Mouse (Mus musculus): ENCODE data around the gene Kcnq1. TPM values are rescaled to one million over a fixed set of nuclear protein-coding genes. Genes with fewer than 3 reads are reported as not detected.

Gene Kcnq1
- polyA plus RNA-seq, 1 experiment from 2014 or later = 1.0 TPM

GRCm38 (mm10) chr7:143069751-143070400, 36.3 kb upstream of the Kcnq1 start:
- Histone ChIP-seq H3K9ac (peak overlapping the region; percentile 91), H3K4me3 (peak overlapping the region; percentile 88), H3K4me1 (peaks cover 32% of the 10 kb centered on the region), H3K9me3 (replicated peaks) (no peaks in the 10 kb centered on the region), H3K27ac (peak overlapping the region; percentile 75), H3K27me3 (no peaks in the 10 kb centered on the region), H3K36me3 (peaks cover 37% of the 10 kb centered on the region), H3K4me2 (replicated peaks) (peak overlapping the region; percentile 100)
- 14% methylated on average over 30 of the region's 30 CpGs for WGBS
- ATAC-seq (ENCODE audit: low FRiP score) = no peak

DNA sequence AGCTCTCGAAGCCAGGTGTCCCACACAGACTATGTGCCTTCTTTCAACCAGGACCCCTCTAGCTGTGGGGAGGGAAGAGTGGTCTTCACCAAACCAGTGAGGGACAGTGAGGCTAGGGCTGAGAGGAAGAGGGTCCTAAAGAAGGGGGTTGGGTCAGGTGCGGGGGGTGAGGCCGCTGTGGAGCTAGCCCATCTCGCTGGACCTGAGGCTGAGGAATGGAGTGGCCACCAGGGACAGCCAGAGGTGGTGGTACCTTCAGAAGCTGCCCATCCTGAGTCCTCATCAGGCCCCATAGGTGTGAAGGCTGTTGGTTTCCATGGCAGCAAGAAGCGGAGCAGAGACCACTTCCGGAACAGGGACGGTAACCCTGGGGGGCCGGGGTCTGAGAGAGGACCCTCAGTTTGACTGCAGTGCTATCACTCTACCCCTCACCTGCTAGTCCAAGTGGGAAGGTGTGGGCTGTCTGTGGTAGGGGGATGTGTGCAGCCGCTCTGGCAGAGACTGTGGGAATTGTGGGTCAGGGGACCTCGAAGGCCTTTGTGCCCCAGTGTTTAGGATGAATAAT, 35.6 kb upstream of the Kcnq1 start:
- 89% methylated on average over 10 of the region's 10 CpGs for WGBS
- Histone ChIP-seq H3K9ac (peak overlapping the region; percentile 91), H3K27ac (no peak overlapping the region), H3K4me3 (peak overlapping the region; percentile 88), H3K9me3 (replicated peaks) (no peaks in the 10 kb centered on the region), H3K36me3 (peaks cover 30% of the 10 kb centered on the region), H3K4me2 (replicated peaks) (peak overlapping the region; percentile 100), H3K27me3 (no peaks in the 10 kb centered on the region), H3K4me1 (peaks cover 32% of the 10 kb centered on the region)
- ATAC-seq (ENCODE audit: low FRiP score) = no peak

DNA sequence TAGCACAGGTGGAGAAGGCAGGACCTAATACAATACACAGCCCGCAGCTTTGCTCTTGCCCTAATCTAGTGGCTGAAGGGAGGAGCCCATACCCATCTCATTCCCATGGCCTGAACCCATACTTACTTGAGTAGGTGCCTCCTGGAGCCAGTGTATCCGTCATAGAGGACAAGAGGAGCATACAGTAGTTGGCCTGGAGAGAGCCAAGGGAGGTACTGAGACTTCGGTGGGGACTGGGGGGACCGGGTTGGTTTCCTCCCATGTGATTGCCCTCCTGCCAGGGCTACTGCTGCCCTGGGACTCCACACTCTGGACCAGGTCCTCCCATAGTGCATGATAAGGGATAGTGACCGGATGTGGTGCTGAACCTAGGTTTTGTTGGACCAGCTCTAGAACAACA, 33.6 kb upstream of the Kcnq1 start:
- Histone ChIP-seq H3K36me3 (peaks cover 12% of the 10 kb centered on the region; the same call in 1 of the 2 replicates), H3K9me3 (replicated peaks) (no peaks in the 10 kb centered on the region), H3K27ac (no peak overlapping the region), H3K9ac (no peak overlapping the region), H3K4me3 (no peak overlapping the region), H3K4me1 (peaks cover 30% of the 10 kb centered on the region), H3K4me2 (replicated peaks) (no peak overlapping the region), H3K27me3 (no peaks in the 10 kb centered on the region)
- 89% methylated on average over 5 of the region's 5 CpGs for WGBS
- ATAC-seq (ENCODE audit: low FRiP score) = no peak

DNA sequence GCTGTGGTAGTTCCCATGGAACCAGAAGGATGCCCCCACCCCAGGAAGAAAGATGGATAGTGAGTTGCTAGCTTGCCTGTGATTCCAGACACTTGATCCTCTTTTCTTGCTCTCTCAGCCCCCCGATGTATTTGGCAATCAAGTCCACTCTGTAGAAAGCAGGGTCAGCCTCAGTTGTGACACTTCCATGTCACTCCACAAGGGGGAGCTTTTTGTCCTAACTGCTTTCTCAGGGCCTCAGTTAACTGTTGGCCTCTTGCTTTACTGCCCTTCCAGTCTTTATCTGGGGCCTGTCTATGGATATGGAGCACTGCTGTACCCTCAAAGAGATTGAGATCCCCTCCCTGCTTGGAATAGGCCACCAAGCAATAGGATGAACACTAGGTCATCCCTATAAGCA, 33.1 kb upstream of the Kcnq1 start:
- H3K36me3 ChIP-seq = 0 out of 2 replicates have a peak, but pooled peaks cover 8% of the 10 kb centered on the region
- H3K4me2 ChIP-seq (replicated peaks) = no peak overlapping the region

GRCm38 (mm10) chr7:143075394-143075793, 30.8 kb upstream of the Kcnq1 start:
- H3K36me3 ChIP-seq = 0 out of 2 replicates have a peak, but pooled peaks cover 8% of the 10 kb centered on the region
- H3K27ac ChIP-seq = no peak overlapping the region
- H3K4me1 ChIP-seq = peaks cover 12% of the 10 kb centered on the region
- H3K4me2 ChIP-seq (replicated peaks) = no peak overlapping the region
- H3K9me3 ChIP-seq (replicated peaks) = no peaks in the 10 kb centered on the region
- no peaks in the 10 kb centered on the region for H3K27me3 ChIP-seq
- no peak overlapping the region for H3K9ac ChIP-seq
- ATAC-seq (ENCODE audit: low FRiP score) = no peak
- WGBS = 74% methylated on average over 5 of the region's 5 CpGs
- no peak overlapping the region for H3K4me3 ChIP-seq

More for the DNA sequence above, 33.1 kb upstream of the Kcnq1 start:
- H3K9me3 ChIP-seq (replicated peaks) = no peaks in the 10 kb centered on the region
- H3K27me3 ChIP-seq = no peaks in the 10 kb centered on the region
- no peak for ATAC-seq (ENCODE audit: low FRiP score)
- 57% methylated on average over 1 of the region's 1 CpGs for WGBS
- peaks cover 25% of the 10 kb centered on the region for H3K4me1 ChIP-seq
- no peak overlapping the region for H3K9ac ChIP-seq
- H3K4me3 ChIP-seq = no peak overlapping the region
- H3K27ac ChIP-seq = no peak overlapping the region

- Histone ChIP-seq H3K36me3 (no peaks in the 10 kb centered on the region), H3K4me2 (replicated peaks) (no peak overlapping the region), H3K27ac (no peak overlapping the region), H3K9ac (no peak overlapping the region), H3K4me3 (no peak overlapping the region), H3K4me1 (no peaks in the 10 kb centered on the region), H3K27me3 (no peaks in the 10 kb centered on the region), H3K9me3 (replicated peaks) (no peaks in the 10 kb centered on the region)
- 81% methylated on average over 2 of the region's 2 CpGs for WGBS
- ATAC-seq (ENCODE audit: low FRiP score) = no peak
These were observed 28.8 kb upstream of the Kcnq1 start for GRCm38 (mm10) chr7:143077351-143077750.

GRCm38 (mm10) chr7:143082024-143082423, 24.1 kb upstream of the Kcnq1 start:
- WGBS = 76% methylated on average over 6 of the region's 6 CpGs
- ATAC-seq (ENCODE audit: low FRiP score) = no peak
- H3K4me1 ChIP-seq = peaks cover 4% of the 10 kb centered on the region
- H3K36me3 ChIP-seq = no peaks in the 10 kb centered on the region
- H3K9me3 ChIP-seq (replicated peaks) = no peaks in the 10 kb centered on the region
- no peak overlapping the region for H3K4me3 ChIP-seq
- H3K9ac ChIP-seq = no peak overlapping the region
- no peaks in the 10 kb centered on the region for H3K27me3 ChIP-seq
- H3K27ac ChIP-seq = no peak overlapping the region
- no peak overlapping the region for H3K4me2 ChIP-seq (replicated peaks)

DNA sequence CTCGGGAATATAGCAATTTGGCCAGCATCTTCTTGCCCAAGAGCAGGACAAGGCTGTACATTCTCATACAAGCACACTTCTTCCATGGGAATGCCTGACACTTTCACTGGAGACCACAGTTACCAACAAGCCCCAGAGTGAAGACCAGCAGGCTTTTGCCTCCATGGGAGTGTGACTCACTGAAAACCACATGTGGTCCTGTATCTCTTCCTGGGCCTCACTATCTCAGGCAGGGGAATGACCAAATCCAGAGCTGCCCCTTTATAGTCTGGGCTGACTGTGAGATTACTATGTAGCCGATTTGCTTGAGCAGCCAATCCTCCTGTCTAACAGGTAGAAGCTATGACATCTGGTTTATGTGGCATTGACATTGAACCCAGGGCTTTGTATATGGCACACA, 22.5 kb upstream of the Kcnq1 start:
- no peaks in the 10 kb centered on the region for H3K27me3 ChIP-seq
- H3K27ac ChIP-seq = no peak overlapping the region
- no peak overlapping the region for H3K4me3 ChIP-seq
- H3K4me2 ChIP-seq (replicated peaks) = no peak overlapping the region
- H3K4me1 ChIP-seq = peaks cover 6% of the 10 kb centered on the region
- no peak overlapping the region for H3K9ac ChIP-seq
- H3K36me3 ChIP-seq = no peaks in the 10 kb centered on the region
- ATAC-seq (ENCODE audit: low FRiP score) = no peak
- no peaks in the 10 kb centered on the region for H3K9me3 ChIP-seq (replicated peaks)
- 83% methylated on average over 2 of the region's 2 CpGs for WGBS

DNA sequence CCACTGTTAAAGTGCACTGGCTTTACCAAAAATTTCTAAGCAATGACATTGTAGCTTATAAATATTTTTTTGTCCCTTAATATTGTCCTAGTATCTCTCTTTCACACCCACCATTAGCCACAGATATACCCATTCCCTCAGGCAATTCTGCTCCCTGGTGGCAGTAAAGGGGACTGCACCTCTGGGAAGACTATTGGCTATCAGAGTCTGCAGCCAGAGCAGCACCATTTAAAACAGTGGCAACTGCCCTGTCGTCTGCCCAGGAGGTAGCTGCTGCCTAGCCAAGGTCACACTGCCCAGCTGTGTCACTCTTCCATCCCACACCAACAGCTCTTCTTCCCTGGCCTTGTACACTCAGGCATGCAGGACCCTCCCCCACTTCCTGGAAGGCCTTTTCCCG, 19.8 kb upstream of the Kcnq1 start:
- H3K4me1 ChIP-seq = peaks cover 6% of the 10 kb centered on the region
- no peaks in the 10 kb centered on the region for H3K9me3 ChIP-seq (replicated peaks)
- no peak overlapping the region for H3K9ac ChIP-seq
- H3K27me3 ChIP-seq = no peaks in the 10 kb centered on the region
- H3K36me3 ChIP-seq = no peaks in the 10 kb centered on the region
- H3K27ac ChIP-seq = peak overlapping the region; percentile 48; the same call in 1 of the 2 replicates
- ATAC-seq (ENCODE audit: low FRiP score) = no peak
- H3K4me3 ChIP-seq = no peak overlapping the region
- WGBS = 52% methylated on average over 2 of the region's 2 CpGs
- no peak overlapping the region for H3K4me2 ChIP-seq (replicated peaks)

DNA sequence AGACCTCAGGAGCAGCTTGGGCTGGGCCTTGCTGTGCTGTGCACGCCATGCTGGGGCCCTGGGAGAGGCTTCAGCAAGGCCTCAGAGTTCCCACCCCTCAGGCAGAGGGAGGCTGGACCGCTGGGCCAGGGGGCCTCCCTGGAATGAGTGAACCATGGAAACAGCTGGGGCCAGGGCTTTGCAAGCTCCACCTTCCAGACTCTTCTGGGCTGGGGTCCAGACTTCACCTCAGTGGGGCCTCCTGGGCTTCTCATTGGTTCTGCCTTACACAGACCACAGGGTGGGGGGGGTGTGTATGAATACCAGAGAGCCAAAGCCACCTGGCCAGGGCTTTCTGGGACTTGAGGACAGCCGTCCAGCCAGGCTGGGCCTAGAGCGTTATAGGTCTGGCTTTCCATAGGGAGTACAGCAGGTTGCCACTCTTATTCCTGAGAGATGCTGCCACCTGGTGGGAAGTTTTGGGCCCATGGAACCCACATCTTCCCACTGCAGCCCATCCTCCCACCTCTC, 19.0 kb upstream of the Kcnq1 start:
- H3K4me3 ChIP-seq = no peak overlapping the region
- no peaks in the 10 kb centered on the region for H3K36me3 ChIP-seq
- 0 out of 2 replicates have a peak overlapping the region, but pooled peaks have one; percentile 13 for H3K4me2 ChIP-seq (replicated peaks)
- peaks cover 6% of the 10 kb centered on the region for H3K4me1 ChIP-seq
- H3K27ac ChIP-seq = peak overlapping the region; percentile 48; the same call in 1 of the 2 replicates
- no peaks in the 10 kb centered on the region for H3K27me3 ChIP-seq
- peak; percentile 50 for ATAC-seq (ENCODE audit: low FRiP score)
- WGBS = 34% methylated on average over 4 of the region's 4 CpGs
- no peaks in the 10 kb centered on the region for H3K9me3 ChIP-seq (replicated peaks)
- no peak overlapping the region for H3K9ac ChIP-seq

GRCm38 (mm10) chr7:143093847-143094246, 12.3 kb upstream of the Kcnq1 start:
- Histone ChIP-seq H3K36me3 (no peaks in the 10 kb centered on the region), H3K4me2 (replicated peaks) (no peak overlapping the region), H3K27me3 (no peaks in the 10 kb centered on the region), H3K4me3 (no peak overlapping the region), H3K4me1 (no peaks in the 10 kb centered on the region), H3K27ac (no peak overlapping the region), H3K9ac (no peak overlapping the region), H3K9me3 (replicated peaks) (no peaks in the 10 kb centered on the region)
- no peak for ATAC-seq (ENCODE audit: low FRiP score)
- WGBS = 81% methylated on average over 3 of the region's 3 CpGs

DNA sequence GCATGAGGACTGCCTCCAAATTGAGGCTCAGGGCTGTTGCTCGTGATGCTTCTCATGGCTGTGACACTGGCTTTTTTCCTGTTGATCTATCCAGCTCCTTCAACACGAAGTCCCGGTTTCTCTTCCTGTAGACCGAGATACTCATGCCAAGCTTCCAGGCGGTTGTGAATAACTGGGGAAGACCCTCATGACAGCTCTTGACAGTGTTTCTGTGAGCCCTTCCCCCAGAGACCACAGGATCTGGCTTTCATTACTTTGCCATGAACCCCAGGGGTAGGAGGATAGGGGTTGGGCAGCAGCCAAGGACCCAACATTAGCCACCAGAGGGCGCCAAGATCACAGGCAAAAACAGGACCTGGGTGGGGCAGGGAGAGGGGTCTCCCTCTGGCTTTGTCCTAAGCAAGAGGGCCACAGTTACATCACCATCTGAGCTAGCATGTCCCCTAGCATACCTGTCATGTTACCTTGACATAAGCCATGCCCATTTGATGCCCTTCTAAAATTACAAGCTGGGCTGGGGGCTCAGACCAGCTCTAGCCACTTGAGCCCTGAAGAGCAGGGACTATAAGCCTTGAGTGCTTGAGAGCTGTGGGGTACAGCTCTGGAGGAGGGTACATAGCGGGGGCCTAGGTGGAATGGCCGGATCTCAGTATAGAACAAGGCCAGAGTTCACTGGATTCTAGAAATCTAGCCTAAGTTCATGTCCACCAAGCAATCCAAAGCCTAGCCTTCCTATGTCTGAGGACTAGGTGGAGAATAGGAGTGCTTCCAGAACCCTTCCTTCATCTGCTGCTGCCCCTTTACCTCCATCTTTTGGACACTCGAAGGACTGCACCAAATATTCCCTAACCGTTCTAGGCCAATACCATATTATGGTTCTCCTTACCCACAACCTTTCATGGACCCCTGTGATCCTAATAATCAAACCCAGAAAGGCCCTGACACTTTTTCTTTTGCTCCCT, 11.3 kb upstream of the Kcnq1 start, which contains the start of gene Trpm5:
Gene Trpm5, minus strand, starts transcription at position 51 of the 962 bp plus-strand sequence.
- ATAC-seq (ENCODE audit: low FRiP score) = no peak
- H3K9ac ChIP-seq = no peak within 1 kb of the TSS
- no peaks in the 10 kb centered on the region for H3K36me3 ChIP-seq
- H3K4me3 ChIP-seq = no peak within 1 kb of the TSS
- H3K4me1 ChIP-seq = no peaks in the 10 kb centered on the region
- 44% methylated on average over 10 of the region's 10 CpGs for WGBS
- H3K27ac ChIP-seq = no peak within 1 kb of the TSS
- no peaks in the 10 kb centered on the region for H3K27me3 ChIP-seq
- H3K9me3 ChIP-seq (replicated peaks) = no peaks in the 10 kb centered on the region
- H3K4me2 ChIP-seq (replicated peaks) = no peak within 1 kb of the TSS
